Mouse (Mus musculus) kidney, postnatal 14 days (tissue): ENCODE results near the gene Cog4.
A peak's percentile ranks its signal among the peaks of the same experiment; 100 is the strongest.
"Not testable (repeated sequence)": the region's sequence is repeated elsewhere in the genome, so short reads cannot be mapped to it uniquely, and the experiment has no call there.

ENCODE experiments used
- DNase-seq: peaks from one replicate; pipeline ENCODE4 v3.0.0; 2022; ENCODE audit warnings: mixed read lengths

Gene Cog4

GRCm38 (mm10) chr8:110928435-110928834, 82.0 kb downstream of the Cog4 start:
- no peak for DNase-seq

GRCm38 (mm10) chr8:110929066-110929465, 82.7 kb downstream of the Cog4 start:
- DNase-seq: no peak

- not testable (repeated sequence) for DNase-seq
These were observed 83.3 kb downstream of the Cog4 start for GRCm38 (mm10) chr8:110929672-110930071.

GRCm38 (mm10) chr8:110931176-110931939, 85.0 kb downstream of the Cog4 start:
- DNase-seq: peak; percentile 87
